Mouse (Mus musculus) mouse embryonic stem cell (cell line): ENCODE results near the gene Vwce.

ENCODE experiments used
- in situ Hi-C, 2 experiments: fragments of 300-500 bp; cut with MboI; formaldehyde crosslinking; loops; 1 replicate in 1 of 2; 3 replicates in 1 of 2; pipeline ENCODE4 v1.14.3; 2019 to 2020; ENCODE audit warnings: low sequenced_read_pairs in 2 of 2, low pct_unique_long_range_greater_than_20kb in 1 of 2, mixed read lengths in 1 of 2; ENCODE audit not compliant: unreplicated experiment in 1 of 2

Gene Vwce

DNA sequence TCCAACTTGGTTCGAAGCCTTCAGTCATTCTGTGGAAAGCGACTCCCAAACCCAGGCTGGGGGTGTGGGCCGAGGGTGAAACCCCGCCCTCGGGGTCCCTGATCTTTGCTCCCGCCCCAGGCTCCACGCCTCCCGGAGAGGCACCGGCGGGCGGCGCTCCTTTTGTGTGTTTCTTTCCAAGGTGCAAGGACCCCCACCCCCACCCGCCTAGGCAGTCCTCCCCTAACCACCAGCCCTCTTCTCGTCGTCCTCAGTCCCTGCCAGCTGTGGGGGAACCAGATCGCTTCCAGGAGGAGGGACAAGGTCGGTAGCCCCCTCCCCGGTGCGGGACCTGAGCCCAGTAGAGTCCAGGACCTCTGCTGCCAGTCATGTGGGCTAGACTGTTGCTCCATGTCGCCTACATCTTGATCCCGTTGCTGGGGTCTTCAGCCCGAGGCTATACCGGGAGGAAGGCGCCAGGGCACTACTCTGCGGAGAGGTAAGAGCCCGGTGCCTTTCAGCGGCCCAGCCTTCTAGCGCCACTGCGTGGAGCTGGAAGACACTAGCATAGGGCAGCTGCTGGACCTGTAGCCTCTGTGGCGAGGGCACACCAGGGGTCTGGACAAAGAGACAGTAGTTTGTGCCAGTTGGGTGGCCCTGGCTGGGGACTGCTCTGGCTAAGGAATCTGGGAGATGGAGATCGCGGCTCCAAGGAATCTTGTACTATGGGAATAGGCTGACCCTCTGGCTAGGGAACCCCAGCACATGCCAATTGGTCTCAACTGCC, at the start of gene Vwce:
TSS of gene Vwce (plus strand) at position 108 of the 766 bp plus-strand sequence.
- in situ Hi-C loops, result no loop called here

DNA sequence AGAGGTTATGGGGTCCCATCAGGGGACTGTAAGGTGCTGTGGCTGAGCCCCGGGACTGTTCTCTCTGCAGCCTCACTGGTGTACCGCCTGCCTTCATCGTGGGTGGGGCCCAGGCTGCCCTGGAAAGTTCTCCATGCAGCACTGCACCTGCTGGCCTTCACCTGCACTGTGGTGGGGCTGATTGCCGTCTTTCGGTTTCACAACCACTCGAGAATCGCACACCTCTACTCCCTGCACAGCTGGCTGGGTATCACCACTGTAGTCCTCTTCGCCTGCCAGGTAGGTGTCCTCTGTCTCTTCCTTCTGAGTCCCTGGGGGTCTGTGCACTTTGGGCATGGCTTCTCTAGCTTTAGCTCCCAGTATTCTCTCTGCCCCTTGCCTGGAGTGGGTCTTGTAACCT, 48.9 kb upstream of the Vwce start:
- in situ Hi-C loops, result no loop called here

- in situ Hi-C loops, result no loop called here
These were observed 46.8 kb upstream of the Vwce start for GRCm38 (mm10) chr19:10587231-10587630.

DNA sequence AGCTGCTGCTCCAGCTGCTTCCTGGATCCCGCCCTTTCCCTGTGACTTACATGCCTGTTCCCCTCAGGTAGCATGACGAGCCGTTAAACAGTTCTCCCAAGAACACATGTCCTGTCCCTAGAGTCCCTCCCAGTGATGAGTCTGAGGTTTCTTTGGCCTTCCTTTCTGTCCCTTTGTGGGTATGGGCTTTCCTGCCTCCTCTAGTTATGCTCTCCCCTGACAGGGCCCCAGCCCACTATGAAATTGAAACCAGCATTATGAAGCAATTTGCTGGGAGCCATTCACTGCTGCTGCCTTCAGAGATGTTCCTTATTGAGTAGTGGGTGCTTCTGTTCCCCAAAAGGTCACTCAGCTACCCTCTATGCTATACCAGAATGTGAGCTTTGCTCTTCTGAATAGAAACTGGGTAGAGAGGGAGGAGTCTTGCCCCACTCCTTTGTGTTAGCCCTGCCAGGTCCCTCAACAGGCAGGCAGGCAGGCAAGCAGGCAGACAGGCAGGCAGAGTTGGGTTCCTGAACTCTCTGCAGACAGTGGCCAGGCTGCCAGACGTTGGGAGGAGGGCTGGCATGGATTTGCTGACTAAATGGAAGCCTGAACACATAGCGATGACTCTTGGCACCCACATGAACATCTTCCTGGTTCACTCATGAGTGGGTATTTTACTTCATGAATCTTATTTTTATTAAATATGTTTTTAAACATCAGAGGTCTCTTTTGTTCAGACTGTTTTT, 44.7 kb upstream of the Vwce start:
- in situ Hi-C loops, result no loop called here

DNA sequence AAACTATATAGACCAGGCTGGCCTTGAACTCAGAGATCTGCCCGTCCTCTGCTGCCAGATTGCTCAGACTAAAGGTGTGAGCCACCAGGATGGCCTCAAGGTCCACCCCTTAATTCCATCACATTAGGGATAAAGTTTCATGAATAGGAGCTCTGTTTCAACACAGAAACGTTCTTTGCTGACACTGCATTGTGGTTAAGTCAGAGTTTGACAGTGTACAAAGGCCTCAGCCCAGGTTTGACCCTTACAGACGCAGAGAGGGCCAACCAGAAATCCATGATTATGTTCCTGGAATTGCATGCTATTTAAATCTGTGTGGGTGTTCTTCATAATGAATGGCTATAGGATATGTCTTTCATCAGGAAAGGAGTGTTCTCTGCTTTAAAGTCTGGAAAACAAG, 43.7 kb upstream of the Vwce start:
- in situ Hi-C loops, result no loop called here

DNA sequence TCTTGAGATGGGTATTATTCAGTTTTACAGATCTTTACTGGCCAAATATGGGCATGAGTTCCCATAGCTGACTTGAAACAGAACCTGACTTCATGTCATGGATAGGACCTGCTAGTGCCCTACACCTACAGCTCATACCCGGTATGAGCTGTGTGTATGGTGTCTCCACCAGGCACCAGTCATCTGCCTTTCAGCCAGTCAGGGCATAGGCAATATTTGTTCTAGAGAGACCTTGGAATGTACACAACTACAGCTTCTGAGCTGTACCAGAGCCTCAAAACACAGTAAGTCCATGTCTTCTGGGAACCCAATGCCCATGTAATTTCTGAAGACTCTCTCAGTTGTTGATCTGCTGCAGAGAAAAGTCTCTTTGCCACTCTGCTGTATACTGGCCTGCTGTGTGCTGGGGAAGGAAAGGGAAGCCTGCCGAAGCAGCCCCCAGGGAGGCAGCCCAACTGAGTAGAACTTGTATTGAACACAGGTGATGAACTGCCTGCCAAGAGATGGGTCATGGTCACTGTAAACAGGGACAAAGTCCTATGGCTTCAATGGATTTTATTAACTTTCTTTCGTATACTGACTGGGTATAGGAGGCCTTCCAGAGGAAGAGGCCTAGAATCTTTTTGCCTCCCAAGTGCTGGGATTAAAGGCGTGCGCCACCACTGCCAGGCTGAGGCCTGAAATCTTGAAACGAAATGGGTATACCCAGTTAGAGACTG, 42.2 kb upstream of the Vwce start:
- in situ Hi-C loops, result no loop called here

- in situ Hi-C loops, result no loop called here
These were observed 35.8 kb upstream of the Vwce start for GRCm38 (mm10) chr19:10598188-10598587.

- in situ Hi-C loops, result loop anchor here (25.0 kb wide), 2 partner anchors 1338 to 1662 kb away; partner anchors contain the start of genes Eml3 (in 1 of the 2), Mta2 (in 1 of the 2) and Rom1 (in 1 of the 2)
These were observed 34.4 kb upstream of the Vwce start for GRCm38 (mm10) chr19:10599648-10600047.

- in situ Hi-C loops, result loop anchor here (25.0 kb wide), 2 partner anchors 1335 to 1665 kb away; partner anchors contain the start of genes Eml3 (in 1 of the 2), Mta2 (in 1 of the 2) and Rom1 (in 1 of the 2)
These were observed 31.7 kb upstream of the Vwce start for GRCm38 (mm10) chr19:10602247-10602769.

GRCm38 (mm10) chr19:10602787-10603186, 31.2 kb upstream of the Vwce start:
- in situ Hi-C loops, result loop anchor here (25.0 kb wide), 2 partner anchors 1335 to 1665 kb away; partner anchors contain the start of genes Eml3 (in 1 of the 2), Mta2 (in 1 of the 2) and Rom1 (in 1 of the 2)

DNA sequence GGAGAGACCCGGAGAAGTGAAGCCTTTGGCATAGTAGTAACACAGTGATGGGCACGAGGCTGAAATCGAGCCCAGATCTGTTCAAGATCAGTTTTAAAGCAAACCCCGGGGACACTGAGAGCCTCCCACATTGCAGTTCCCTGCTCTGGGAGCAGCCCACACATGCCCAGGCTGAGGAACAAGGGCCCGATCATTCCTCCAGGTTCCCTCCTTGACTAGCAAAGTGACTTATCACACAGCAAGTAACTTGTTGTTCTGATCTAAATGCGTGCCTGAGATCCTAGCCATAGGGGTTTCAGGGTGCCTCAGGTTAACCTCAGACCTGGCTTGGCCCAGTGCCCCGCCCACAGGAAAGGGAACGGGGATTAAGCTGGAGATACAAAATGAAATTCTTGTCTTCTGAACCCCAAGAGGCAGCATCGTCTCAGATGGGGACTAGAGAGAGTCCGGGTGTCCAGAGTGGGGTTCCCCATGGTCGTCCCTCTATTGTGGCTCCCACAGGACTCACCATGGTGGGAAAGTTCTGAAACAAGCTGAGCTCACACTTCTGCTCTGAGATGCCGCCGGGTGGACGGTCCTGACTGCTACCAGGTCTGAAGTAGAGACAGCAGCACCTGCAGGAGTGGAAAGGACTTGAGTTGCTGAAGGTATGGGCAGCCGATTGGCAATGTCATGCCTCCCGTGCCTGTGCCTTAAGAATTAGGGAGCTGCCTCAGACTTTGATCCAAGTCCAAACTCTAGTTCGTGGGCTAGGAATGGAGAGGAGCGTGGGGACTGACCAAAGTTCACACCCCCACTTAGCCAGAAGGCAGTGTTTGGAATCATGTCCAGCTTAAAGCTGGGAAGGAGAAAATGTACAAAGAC, 30.1 kb upstream of the Vwce start:
- in situ Hi-C loops, result loop anchor here (25.0 kb wide), 2 partner anchors 1333 to 1667 kb away; partner anchors contain the start of genes Eml3 (in 1 of the 2), Mta2 (in 1 of the 2) and Rom1 (in 1 of the 2)

GRCm38 (mm10) chr19:10604534-10604933, 29.5 kb upstream of the Vwce start:
- in situ Hi-C loops, result loop anchor here (25.0 kb wide), 2 partner anchors 1333 to 1667 kb away; partner anchors contain the start of genes Eml3 (in 1 of the 2), Mta2 (in 1 of the 2) and Rom1 (in 1 of the 2)

GRCm38 (mm10) chr19:10605293-10605900, 28.6 kb upstream of the Vwce start, which contains the start of the genes Ddb1 and Tkfc:
Ddb1 (plus strand) TSS chr19:10605327.
Tkfc (minus strand) TSS chr19:10605654.
- in situ Hi-C loops, result loop anchor here (5.0 to 25.0 kb wide), 3 partner anchors 53 to 1668 kb away; partner anchors contain the start of genes Eml3 (in 1 of the 2), Mta2 (in 1 of the 2) and Rom1 (in 1 of the 2)

- in situ Hi-C loops, result loop anchor here (5.0 to 25.0 kb wide), 3 partner anchors 54 to 1669 kb away; partner anchors contain the start of genes Eml3 (in 1 of the 2), Mta2 (in 1 of the 2) and Rom1 (in 1 of the 2)
These were observed 28.0 kb upstream of the Vwce start for GRCm38 (mm10) chr19:10605901-10606622.

GRCm38 (mm10) chr19:10608573-10609240, 25.3 kb upstream of the Vwce start:
- in situ Hi-C loops, result loop anchor here (5.0 to 25.0 kb wide), 3 partner anchors 56 to 1671 kb away; partner anchors contain the start of genes Eml3 (in 1 of the 2), Mta2 (in 1 of the 2) and Rom1 (in 1 of the 2)
